Mouse (Mus musculus) cortical plate, adult 2 months (tissue): Measurements from ENCODE around the gene 3110040M04Rik.

Source experiments
- CTCF ChIP-seq: fragments of 200-500 bp; IDR thresholded peaks from 2 replicates; pipeline ENCODE4 v1.5.1; 2011; ENCODE audit warnings: mild to moderate bottlenecking, control low read depth, low read length; ENCODE audit not compliant: insufficient read depth; ENCODE audit errors: extremely low read depth
- POLR2A ChIP-seq: fragments of 200-500 bp; IDR thresholded peaks from 2 replicates; pipeline ENCODE4 v1.6.1; 2011; ENCODE audit warnings: mild to moderate bottlenecking, low read length, control low read depth; ENCODE audit not compliant: insufficient read depth; ENCODE audit errors: extremely low read depth

GRCm38 (mm10) chr1:151180167-151180566 lies 23.8 kb upstream of the 3110040M04Rik start:
- TF ChIP-seq CTCF, result no peak
- TF ChIP-seq POLR2A, result no peak
